Mouse (Mus musculus): ENCODE data around the gene Il20.
A peak's percentile ranks its signal among the peaks of the same experiment; 100 is the strongest.

Gene Il20

GRCm38 (mm10) chr1:130911401-130912010, at the start of gene Il20:
Il20 (minus strand) TSS chr1:130911451.
- DNase-seq (ENCODE audit: low read depth, low spot score) = no peak

GRCm38 (mm10) chr1:130946920-130947319, 35.7 kb upstream of the Il20 start:
- no peak for DNase-seq (ENCODE audit: low read depth, low spot score)

- DNase-seq (ENCODE audit: low read depth, low spot score) = no peak
Observed at GRCm38 (mm10) chr1:130941801-130942200, 30.6 kb upstream of the Il20 start.

DNA sequence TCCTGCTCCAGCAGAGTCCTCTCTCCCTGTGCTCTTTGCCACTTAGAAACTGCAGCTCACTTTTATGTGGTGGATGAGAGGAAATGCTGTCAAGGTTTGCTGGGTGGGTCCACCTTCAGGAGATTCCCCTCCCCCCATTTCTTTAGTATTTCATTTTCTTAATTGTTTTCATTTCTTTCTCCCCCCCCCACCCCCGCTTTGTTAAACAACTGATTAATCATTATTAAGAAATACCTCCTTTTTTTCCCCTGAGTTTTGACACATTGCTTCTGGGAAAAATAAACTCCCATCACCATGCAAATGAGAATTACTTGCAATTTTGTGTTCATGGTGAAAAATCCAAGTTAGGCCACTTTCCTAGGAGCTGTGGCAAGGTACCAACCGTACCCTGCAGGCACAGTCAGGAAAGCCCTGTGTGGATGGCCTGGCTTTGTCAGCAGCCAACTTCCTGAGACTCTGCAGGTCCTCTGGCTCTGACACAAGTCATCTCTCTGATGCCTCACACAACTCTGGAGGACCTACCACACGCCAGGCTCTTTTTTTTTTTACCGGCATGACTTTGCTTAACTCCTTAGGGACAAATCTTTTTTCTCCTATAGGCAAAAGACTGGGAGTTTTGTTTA, 28.9 kb upstream of the Il20 start, which contains the start of gene Il19:
TSS of gene Il19 (minus strand) at position 51 of the 623 bp plus-strand sequence.
- DNase-seq (ENCODE audit: low read depth, low spot score) = no peak

DNA sequence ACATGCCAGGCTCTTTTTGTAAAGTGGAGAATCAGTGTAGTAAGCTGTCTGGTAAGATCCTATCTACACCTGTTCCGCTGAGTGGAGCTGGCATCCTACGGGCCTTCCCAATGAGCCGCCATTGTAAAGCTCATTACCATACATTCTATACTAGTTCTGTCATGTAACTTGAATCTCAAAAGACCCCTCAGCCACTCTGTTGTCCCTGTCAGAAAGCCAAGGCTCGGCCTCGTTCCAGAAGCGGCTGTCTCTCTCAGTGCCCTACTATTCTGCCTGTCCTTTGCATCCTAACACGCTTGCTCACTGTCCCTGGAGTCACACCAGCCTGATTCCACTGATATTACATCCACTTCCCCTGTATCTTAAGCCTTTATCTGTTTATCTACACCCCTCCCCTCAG, 26.9 kb upstream of the Il20 start:
- DNase-seq (ENCODE audit: low read depth, low spot score) = no peak

DNA sequence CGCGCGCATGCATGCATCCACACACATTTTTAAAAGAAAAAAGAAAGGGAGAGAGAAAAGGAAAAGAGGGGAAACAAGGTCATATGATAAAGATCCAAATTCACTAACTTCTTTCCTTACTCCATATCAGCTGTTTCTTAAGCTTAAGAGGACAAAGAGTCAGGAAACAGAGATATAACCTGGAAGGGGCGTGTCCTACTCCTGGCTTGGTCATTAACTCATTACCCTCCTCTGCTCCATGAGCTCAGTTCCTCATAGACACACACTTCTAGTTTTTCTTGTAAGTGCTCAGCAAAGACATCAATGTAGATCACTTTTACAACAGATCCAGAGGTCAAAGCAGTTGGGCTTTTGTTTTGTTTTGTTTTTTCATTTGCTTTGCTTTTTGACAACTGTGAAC, 25.9 kb upstream of the Il20 start:
- DNase-seq (ENCODE audit: low read depth, low spot score) = no peak

DNA sequence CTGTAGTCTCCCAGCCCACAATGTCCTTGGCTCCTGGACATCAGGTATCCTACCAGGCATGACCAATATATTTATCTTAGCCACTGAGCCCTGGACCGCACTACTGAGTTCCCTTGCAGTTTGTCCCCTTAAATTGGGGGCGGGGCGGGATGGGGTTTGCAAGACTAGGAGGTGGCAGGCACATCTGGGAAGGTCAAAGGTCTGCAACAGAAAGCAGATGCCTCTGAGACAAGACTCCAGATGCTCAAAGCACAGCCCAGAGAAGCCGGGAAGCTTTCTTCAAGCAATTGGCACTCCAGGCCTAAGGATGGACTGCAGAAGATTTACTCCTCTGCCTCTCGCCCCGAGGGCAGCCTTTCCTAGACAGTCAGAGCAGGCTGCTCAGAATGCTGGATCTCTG, 25.1 kb upstream of the Il20 start:
- DNase-seq (ENCODE audit: low read depth, low spot score) = no peak

- peak; percentile 16 for DNase-seq (ENCODE audit: low read depth, low spot score)
Observed at GRCm38 (mm10) chr1:130926484-130926883, 15.2 kb upstream of the Il20 start.

DNA sequence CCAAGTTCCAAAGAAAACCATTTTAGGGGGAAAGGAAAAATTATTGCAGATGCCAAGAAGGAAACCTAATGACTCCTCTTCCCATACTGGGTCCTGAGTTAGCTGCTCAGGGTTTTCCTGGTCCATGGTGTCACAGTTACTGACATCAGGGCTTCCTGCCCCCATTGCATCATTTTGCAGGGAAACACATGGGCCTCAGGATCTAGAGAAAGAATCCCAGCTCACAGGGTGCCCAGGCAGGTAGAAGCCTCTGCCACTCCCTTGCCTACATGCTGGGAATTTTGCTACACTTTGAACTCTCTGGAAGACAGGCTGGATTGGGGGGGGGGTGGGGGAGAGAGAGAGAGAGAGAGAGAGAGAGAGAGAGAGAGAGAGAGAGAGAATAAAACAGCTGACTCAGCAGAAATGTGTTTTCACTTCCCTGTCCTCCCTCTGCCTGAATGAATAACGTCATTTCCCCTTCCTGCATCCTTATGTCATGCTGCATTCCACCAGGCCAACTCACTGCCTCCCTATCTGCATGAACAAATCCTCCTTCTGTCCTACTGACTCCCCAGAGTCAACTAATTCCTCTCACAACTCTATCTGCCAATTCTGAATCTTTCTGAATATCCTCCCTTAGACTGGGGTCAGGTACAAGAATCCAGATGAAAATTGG, 7.2 kb upstream of the Il20 start:
- DNase-seq (ENCODE audit: low read depth, low spot score) = no peak

- no peak for DNase-seq (ENCODE audit: low read depth, low spot score)
Observed at GRCm38 (mm10) chr1:130902505-130902904, 8.7 kb downstream of the Il20 start.

- DNase-seq (ENCODE audit: low read depth, low spot score) = no peak
Observed at GRCm38 (mm10) chr1:130894468-130894867, 16.8 kb downstream of the Il20 start.

- no peak for DNase-seq (ENCODE audit: low read depth, low spot score)
Observed at GRCm38 (mm10) chr1:130893329-130894040, 17.8 kb downstream of the Il20 start.

GRCm38 (mm10) chr1:130892446-130892845, 18.8 kb downstream of the Il20 start:
- DNase-seq (ENCODE audit: low read depth, low spot score) = no peak

DNA sequence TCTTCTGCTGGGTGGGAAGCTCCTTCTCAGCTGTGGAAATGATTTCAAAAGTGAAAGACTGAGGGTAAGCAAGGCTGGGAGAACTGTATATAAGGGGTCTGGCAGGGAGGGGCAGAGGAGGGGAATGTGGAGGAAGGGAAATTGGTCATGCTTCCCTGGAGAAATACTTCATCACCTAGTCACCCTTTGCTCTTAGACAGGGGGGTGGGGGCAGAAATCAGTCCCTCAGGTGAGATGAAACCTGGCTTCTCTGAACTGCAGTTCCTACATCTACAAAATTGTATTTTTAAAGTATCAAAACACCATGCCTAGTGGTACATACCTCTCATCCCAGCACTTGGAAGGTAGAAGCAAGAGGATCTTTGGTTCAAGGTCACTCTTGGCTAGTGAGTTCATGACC, 23.9 kb downstream of the Il20 start, which contains the start of gene Il24:
TSS of gene Il24 (minus strand) at position 101 of the 400 bp plus-strand sequence.
- DNase-seq (ENCODE audit: low read depth, low spot score) = no peak

GRCm38 (mm10) chr1:130883146-130883545, 28.1 kb downstream of the Il20 start:
- DNase-seq (ENCODE audit: low read depth, low spot score) = no peak

- no peak for DNase-seq (ENCODE audit: low read depth, low spot score)
Observed at GRCm38 (mm10) chr1:130879927-130880326, 31.3 kb downstream of the Il20 start.

DNA sequence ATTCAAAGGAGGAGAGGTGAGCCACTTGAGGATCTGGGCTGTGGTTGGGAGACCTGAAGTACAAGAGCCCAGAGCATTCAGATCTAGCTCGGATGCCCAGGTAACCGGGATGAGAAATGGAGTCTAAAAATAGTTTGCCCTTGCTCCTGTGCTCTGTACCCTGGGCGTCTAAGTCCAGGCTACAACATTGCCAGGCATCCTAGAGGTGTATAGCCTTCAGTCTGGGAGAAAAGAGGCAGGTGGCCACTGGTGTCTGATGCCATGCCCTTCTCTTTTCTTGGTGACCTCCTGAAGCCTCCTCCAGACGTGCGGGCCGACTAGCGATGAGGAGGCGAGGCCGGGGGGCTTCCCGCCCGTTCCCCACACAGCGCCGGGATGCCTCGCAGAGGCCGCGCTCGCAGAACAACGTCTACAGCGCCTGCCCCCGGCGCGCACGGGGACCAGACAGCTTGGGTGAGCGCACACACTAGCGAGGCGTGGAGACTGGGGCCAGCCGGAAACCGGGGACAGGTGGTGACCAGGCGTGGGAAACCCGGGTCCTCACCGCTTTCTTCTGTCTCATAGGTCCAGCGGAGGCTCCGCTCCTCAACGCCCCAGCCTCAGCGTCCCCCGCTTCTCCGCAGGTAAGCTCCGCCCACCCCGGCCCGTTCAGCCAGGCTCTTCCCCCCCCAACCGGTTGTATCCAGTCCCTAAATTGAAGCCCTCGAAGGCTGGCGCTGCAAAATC, 33.2 kb downstream of the Il20 start:
- peak; percentile 61 for DNase-seq (ENCODE audit: low read depth, low spot score)

DNA sequence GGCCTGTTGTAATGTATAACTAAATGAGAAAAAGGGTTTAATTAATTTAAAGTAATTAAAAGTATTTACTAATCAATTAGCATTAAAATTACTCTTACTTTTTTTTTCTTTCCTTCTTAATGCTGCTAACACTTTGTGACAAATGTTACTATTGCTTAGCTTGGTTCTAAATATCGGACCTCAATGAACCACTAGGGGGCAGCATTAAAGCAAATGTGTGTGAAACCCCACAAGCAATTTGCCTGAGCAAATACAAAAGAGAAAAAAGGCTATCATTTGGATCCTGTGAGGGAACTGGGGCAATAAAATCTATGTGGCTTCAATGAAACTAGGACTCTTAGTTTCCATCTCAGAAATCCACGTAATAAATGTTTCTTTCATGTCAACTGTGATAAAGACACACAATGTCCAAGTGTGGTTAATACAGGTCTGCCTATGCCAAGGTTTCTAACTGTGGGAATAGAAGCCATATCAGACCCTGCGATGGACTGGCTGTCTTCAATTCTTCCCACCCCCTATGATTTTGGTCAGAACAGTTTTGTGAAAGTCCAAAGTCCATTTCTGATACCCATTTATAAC, 34.2 kb downstream of the Il20 start:
- peak; percentile 72 for DNase-seq (ENCODE audit: low read depth, low spot score)

GRCm38 (mm10) chr1:130875910-130876309, 35.3 kb downstream of the Il20 start:
- peak; percentile 20 for DNase-seq (ENCODE audit: low read depth, low spot score)

DNA sequence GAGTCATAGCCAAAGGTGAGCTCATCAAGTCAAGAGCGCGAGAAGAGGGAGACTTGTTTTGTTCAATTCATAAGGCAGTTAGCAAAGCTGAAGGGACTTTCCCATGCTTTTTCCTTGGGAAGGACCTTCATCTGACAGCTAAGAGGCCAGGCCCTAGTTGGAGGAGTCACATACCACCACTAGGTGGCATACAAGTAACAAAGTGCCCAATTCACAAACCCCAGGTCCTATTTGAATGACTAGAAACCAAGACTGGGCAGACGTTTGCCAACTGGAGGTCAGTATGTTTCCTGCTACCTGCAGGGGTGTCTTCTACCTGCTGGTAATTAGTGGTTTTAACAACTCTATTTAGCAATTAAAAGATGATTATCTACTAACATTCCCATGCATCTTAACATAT, 36.1 kb downstream of the Il20 start:
- peak; percentile 51 for DNase-seq (ENCODE audit: low read depth, low spot score)

GRCm38 (mm10) chr1:130872912-130873311, 38.3 kb downstream of the Il20 start:
- no peak for DNase-seq (ENCODE audit: low read depth, low spot score)
